Mouse (Mus musculus) heart, postnatal 25 days (tissue): ENCODE results near the gene Nupr1. TPM values are rescaled to one million over a fixed set of nuclear protein-coding genes. Genes with fewer than 3 reads are reported as not detected.

Experiments
- microRNA-seq: library from miRNA; unstranded; fragments of <30 nt; microRNA quantifications from one replicate; pipeline ENCODE4 v1.2.0, GENCODE M21; 2022
- total RNA-seq, 2 experiments: library from RNA; stranded (reverse); gene quantifications; 2 replicates each; pipeline ENCODE4 v1.2.3; 2021

Nupr1 gene
- total RNA-seq, 2 experiments from 2014 or later = 7.7 to 9.4 TPM

Small RNA genes lying within 50 kb of the gene (microRNA-seq; reads per million reads assigned to microRNA genes)
- 3.6 reads per million, percentile 6 among the genes with 10 or more reads in this experiment for gene Mir7059

Other genes with a start within 250 kb of the Nupr1 start
- 1 to 10 TPM; 4.5 to 5.4 TPM for gene Nfatc2ip, start 234.1 kb downstream of the Nupr1 start, total RNA-seq
- 1 to 10 TPM in 1 of 2 experiments, under 1 TPM in 1; 0.70 to 1.4 TPM for gene Cd19, start 216.0 kb downstream of the Nupr1 start, total RNA-seq
- 1 to 10 TPM; 4.6 to 4.9 TPM for gene Rabep2, start 202.1 kb downstream of the Nupr1 start, total RNA-seq
- 1 to 10 TPM in 1 of 2 experiments, under 1 TPM in 1; 0.88 to 1.2 TPM for gene Atp2a1, start 167.8 kb downstream of the Nupr1 start, total RNA-seq
- gene Sh2b1, start 155.4 kb downstream of the Nupr1 start, total RNA-seq = 10 to 100 TPM; 40.2 to 43.2 TPM
- gene Tufm, start 143.5 kb downstream of the Nupr1 start, total RNA-seq = 100 to 1,000 TPM; 326 to 329 TPM
- gene Atxn2l, start 127.4 kb downstream of the Nupr1 start, total RNA-seq = 10 to 100 TPM; 37.0 to 41.7 TPM
- gene Eif3c, start 64.5 kb downstream of the Nupr1 start, total RNA-seq = 100 to 1,000 TPM; 130 to 139 TPM
- gene Apobr, start 45.9 kb downstream of the Nupr1 start, total RNA-seq = under 1 TPM; 0.28 to 0.86 TPM
- 10 to 100 TPM; 11.3 to 13.6 TPM for gene Cln3, start 45.0 kb downstream of the Nupr1 start, total RNA-seq
- not detected for gene Il27, start 35.9 kb downstream of the Nupr1 start, total RNA-seq
- gene Sgf29, start 18.4 kb upstream of the Nupr1 start, total RNA-seq = 10 to 100 TPM; 25.9 to 27.2 TPM
- gene Sult1a1, start 45.6 kb upstream of the Nupr1 start, total RNA-seq = 10 to 100 TPM; 28.5 to 32.3 TPM
- gene Bola2, start 64.5 kb upstream of the Nupr1 start, total RNA-seq = 10 to 100 TPM; 43.0 to 49.7 TPM
- gene Slx1b, start 64.9 kb upstream of the Nupr1 start, total RNA-seq = 1 to 10 TPM; 4.3 to 4.5 TPM
- gene Coro1a, start 76.9 kb upstream of the Nupr1 start, total RNA-seq = 10 to 100 TPM; 10.6 to 10.8 TPM
- gene Mapk3, start 128.7 kb upstream of the Nupr1 start, total RNA-seq = 10 to 100 TPM; 56.5 to 59.8 TPM
- gene Gdpd3, start 135.5 kb upstream of the Nupr1 start, total RNA-seq = 1 to 10 TPM; 1.6 to 2.1 TPM
- gene Ypel3, start 146.1 kb upstream of the Nupr1 start, total RNA-seq = 10 to 100 TPM; 63.7 to 74.0 TPM
- under 1 TPM; 0.34 to 0.70 TPM for gene Tbx6, start 150.6 kb upstream of the Nupr1 start, total RNA-seq
- gene Ppp4c, start 161.6 kb upstream of the Nupr1 start, total RNA-seq = 10 to 100 TPM; 32.7 to 33.1 TPM
- 10 to 100 TPM in 1 of 2 experiments, 1 to 10 TPM in 1; 8.9 to 10.4 TPM for gene Fam57b, start 166.8 kb upstream of the Nupr1 start, total RNA-seq
- gene 4930451I11Rik, start 200.8 kb upstream of the Nupr1 start, total RNA-seq = not detected
- not detected for gene Doc2a, start 216.6 kb upstream of the Nupr1 start, total RNA-seq
- gene Hirip3, start 231.1 kb upstream of the Nupr1 start, total RNA-seq = 1 to 10 TPM; 5.1 to 5.5 TPM
- gene Ino80e, start 231.5 kb upstream of the Nupr1 start, total RNA-seq = 10 to 100 TPM; 17.7 to 18.9 TPM